Mouse (Mus musculus) hindbrain, embryonic 15.5 days (tissue): ENCODE measurements around the gene Fam198b. TPM values are rescaled to one million over a fixed set of nuclear protein-coding genes. Genes with fewer than 3 reads are reported as not detected.

Source experiments
- polyA plus RNA-seq: library from polyadenylated mRNA; unstranded; fragments of >200 nt; fragmentation: Nextera tagmentation; extraction: Ambion mirVana; gene quantifications from 2 replicates; pipeline ENCODE4 v1.2.1, GENCODE M21; 2015

Fam198b gene
- polyA plus RNA-seq, 1 experiment from 2014 or later = 3.3 TPM

Other genes with a start within 250 kb of the Fam198b start
- 0.13 and 0.14 TPM in 2 replicates for gene Rxfp1, start 146.7 kb upstream of the Fam198b start, polyA plus RNA-seq
- gene Tmem144, start 31.8 kb upstream of the Fam198b start, polyA plus RNA-seq = 1.2 and 1.5 TPM in 2 replicates